Mouse (Mus musculus) liver, embryonic 14.5 days (tissue): ENCODE results near the gene Fhit. TPM values are rescaled to one million over a fixed set of nuclear protein-coding genes. Genes with fewer than 3 reads are reported as not detected.

Experiments
- ATAC-seq: fragments of 200-750 bp; cut with Nextera tagmentation; 2 replicates; pipeline ENCODE4 v1.8.0; 2017; ENCODE audit warnings: moderate number of reproducible peaks, mild to moderate bottlenecking, moderate library complexity; ENCODE audit not compliant: insufficient read depth
- DNase-seq, 3 experiments: peaks; one replicate each; pipeline ENCODE4 v3.0.0-alpha.2; 2012 to 2013; ENCODE audit warnings: low read depth in 3 of 3, low spot score in 3 of 3
- H3K27ac ChIP-seq: fragments of 300-500 bp; sonication (generic); 2 replicates; pipeline ENCODE4 v1.5.1; 2014; ENCODE audit warnings: moderate library complexity, mild to moderate bottlenecking, control low read depth, inconsistent platforms
- H3K27me3 ChIP-seq: fragments of 300-500 bp; sonication (generic); 2 replicates; pipeline ENCODE4 v1.6.1; 2014; ENCODE audit warnings: mild to moderate bottlenecking, low read length, moderate library complexity; ENCODE audit not compliant: control insufficient read depth, insufficient read depth
- H3K36me3 ChIP-seq: fragments of 300-500 bp; sonication (generic); replicated peaks from 2 replicates; pipeline ENCODE4 v1.6.1; 2014; ENCODE audit warnings: low read depth; ENCODE audit not compliant: control insufficient read depth, insufficient read depth
- H3K4me1 ChIP-seq, 2 experiments: fragments of 200-500 bp in 1 of 2; fragments of 300-500 bp in 1 of 2; sonication (generic) in 1 of 2; replicated peaks; 2 replicates each; pipeline ENCODE4 v1.6.1; 2012 to 2014; ENCODE audit warnings: antibody characterized with exemption in 1 of 2, inconsistent platforms in 1 of 2, low read length in 1 of 2; ENCODE audit not compliant: control insufficient read depth in 2 of 2, insufficient read depth in 2 of 2
- H3K4me2 ChIP-seq: fragments of 300-500 bp; sonication (generic); 2 replicates; pipeline ENCODE4 v1.6.1; 2014; ENCODE audit warnings: low read depth, mild to moderate bottlenecking, control low read depth, moderate library complexity
- H3K4me3 ChIP-seq, 2 experiments: fragments of 200-500 bp in 1 of 2; fragments of 300-500 bp in 1 of 2; sonication (generic) in 1 of 2; 2 replicates each; pipeline ENCODE4 v1.5.1; 2012 to 2014; ENCODE audit warnings: low read depth in 2 of 2, low read length in 2 of 2, mild to moderate bottlenecking in 2 of 2, control low read depth in 1 of 2, inconsistent platforms in 1 of 2, moderate library complexity in 1 of 2; ENCODE audit not compliant: insufficient read depth in 1 of 2
- H3K9ac ChIP-seq: fragments of 300-500 bp; sonication (generic); replicated peaks from 2 replicates; pipeline ENCODE4 v1.6.1; 2014; ENCODE audit warnings: mild to moderate bottlenecking, control low read depth, moderate library complexity
- H3K9me3 ChIP-seq: fragments of 300-500 bp; sonication (generic); 2 replicates; pipeline ENCODE4 v1.6.1; 2016; ENCODE audit warnings: low read length, mixed read lengths; ENCODE audit not compliant: control insufficient read depth
- CTCF ChIP-seq: IDR thresholded peaks from 2 replicates; pipeline ENCODE4 v1.5.1; 2016; ENCODE audit warnings: antibody characterized with exemption, low read depth, control low read depth
- EP300 ChIP-seq: IDR thresholded peaks from 2 replicates; pipeline ENCODE4 v1.6.1; 2016; ENCODE audit warnings: antibody characterized with exemption, low read depth
- WGBS: fragments of 180-500 bp; shearing (Covaris S2); extraction: QIAGEN DNeasy Blood & Tissue Kit; methylation state at CpG from one replicate; pipeline ENCODE4 v1.1.7; 2014; ENCODE audit not compliant: insufficient replicate concordance; 5-methylcytosine and 5-hydroxymethylcytosine counted together
- polyA plus RNA-seq, 2 experiments: library from polyadenylated mRNA; depleted of rRNA in 1 of 2; stranded (reverse) in 1 of 2; unstranded in 1 of 2; fragments of >200 nt; fragmentation: Nextera tagmentation in 1 of 2; extraction: Ambion mirVana in 1 of 2; gene quantifications; 2 replicates each; pipeline versions ENCODE4 v1.2.1 to v1.2.3; 2012 to 2014

Fhit gene
- polyA plus RNA-seq, 2 experiments = 1.4 to 1.9 TPM

DNA sequence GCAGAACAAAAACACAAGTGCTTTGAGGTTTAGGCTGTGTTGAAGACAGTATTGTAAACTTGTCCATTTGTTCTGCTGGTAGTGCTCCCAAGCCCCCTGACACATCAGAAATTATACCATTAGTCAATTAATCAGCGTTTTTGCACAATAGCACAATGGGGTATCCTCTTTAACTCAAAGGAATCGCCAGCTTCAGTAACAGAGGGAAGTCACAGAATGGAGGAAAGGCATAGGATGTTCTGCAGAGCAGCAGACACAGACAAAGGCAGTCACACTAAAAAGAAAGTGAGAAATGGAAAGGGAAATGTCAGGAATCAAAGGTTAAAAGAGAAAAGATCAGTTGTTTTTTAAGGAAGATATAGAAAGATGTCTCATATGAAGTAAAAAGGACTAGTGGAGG is 348.3 kb downstream of the Fhit start:
- Histone ChIP-seq H3K9ac (no peak overlapping the region), H3K27ac (no peak overlapping the region), H3K4me1 (no peaks in the 10 kb centered on the region), H3K27me3 (no peaks in the 10 kb centered on the region), H3K4me2 (no peak overlapping the region), H3K4me3 (no peak overlapping the region), H3K9me3 (no peaks in the 10 kb centered on the region), H3K36me3 (no peaks in the 10 kb centered on the region)
- TF ChIP-seq CTCF (no peak), EP300 (no peak)
- ATAC-seq (no peak), DNase-seq (no peak)
- WGBS = 23% methylated on average over 2 of the region's 2 CpGs

DNA sequence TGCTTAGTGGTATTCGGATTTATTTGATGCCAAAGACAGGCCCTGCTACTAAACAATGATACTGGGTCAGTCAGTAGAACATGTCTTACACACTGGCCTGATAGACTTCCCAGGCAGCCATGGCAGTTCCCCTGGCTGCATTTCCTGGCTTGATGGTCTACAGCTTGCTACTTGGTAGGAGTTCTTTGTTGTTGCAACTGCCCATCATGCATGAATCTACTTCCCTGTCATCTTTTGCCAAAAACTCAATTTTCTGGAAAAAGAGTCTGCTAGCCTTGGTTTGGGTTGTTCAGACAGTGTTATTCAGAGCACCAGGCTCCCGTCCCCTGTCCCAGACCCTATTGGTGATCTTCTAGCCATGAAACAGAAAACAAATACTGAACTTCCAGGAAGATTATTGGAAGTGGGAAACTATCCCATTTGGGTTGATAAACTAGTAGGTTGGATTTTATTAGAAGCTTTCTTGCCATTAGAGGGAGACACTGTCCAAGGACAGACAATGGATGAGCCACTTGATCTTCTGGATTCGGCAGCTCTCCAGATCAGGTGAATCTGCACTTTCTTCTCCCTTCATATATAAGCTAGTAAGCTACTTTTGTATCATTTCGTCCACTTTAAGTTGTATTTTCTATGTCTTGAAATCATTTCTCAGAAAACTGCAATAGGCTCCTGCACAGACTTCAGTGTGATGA is 363.2 kb downstream of the Fhit start:
- no peak for DNase-seq
- TF ChIP-seq EP300 (no peak), CTCF (no peak)
- H3K27ac ChIP-seq = no peak overlapping the region

DNA sequence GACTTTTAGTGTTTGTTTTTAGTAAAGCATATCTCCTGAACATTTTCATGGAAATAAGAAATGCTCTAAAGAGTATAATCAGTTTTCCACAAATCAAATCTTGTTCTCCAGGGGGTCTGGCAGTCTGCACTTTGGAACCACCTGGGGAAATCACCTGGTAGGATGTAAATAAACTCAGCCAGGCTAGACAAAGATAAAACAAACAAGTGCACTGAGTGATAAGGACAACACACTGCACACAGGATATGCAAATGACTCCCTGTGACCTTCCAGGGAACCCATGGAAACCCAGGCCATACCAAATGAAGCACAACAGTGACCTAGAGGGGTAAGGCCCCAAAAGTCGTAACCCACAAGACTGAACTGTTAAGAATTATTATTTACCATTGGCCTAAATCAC is 364.2 kb downstream of the Fhit start:
- H3K4me1 ChIP-seq = no peaks in the 10 kb centered on the region
- no peak for DNase-seq
- no peaks in the 10 kb centered on the region for H3K36me3 ChIP-seq
- H3K9ac ChIP-seq = no peak overlapping the region
- no peak for ATAC-seq
- no peak overlapping the region for H3K4me3 ChIP-seq
- H3K4me2 ChIP-seq = no peak overlapping the region
- 44% methylated on average over 1 of the region's 1 CpGs for WGBS
- no peak overlapping the region for H3K27ac ChIP-seq
- H3K27me3 ChIP-seq = no peaks in the 10 kb centered on the region
- H3K9me3 ChIP-seq = no peaks in the 10 kb centered on the region
- no peak for TF ChIP-seq CTCF
- TF ChIP-seq EP300 = no peak

More for the DNA sequence above, 363.2 kb downstream of the Fhit start:
- H3K9me3 ChIP-seq = no peaks in the 10 kb centered on the region
- H3K36me3 ChIP-seq = no peaks in the 10 kb centered on the region
- H3K27me3 ChIP-seq = no peaks in the 10 kb centered on the region
- H3K4me1 ChIP-seq = no peaks in the 10 kb centered on the region
- 49% methylated on average over 4 of the region's 4 CpGs for WGBS
- no peak overlapping the region for H3K4me3 ChIP-seq
- no peak for ATAC-seq
- no peak overlapping the region for H3K9ac ChIP-seq
- no peak overlapping the region for H3K4me2 ChIP-seq

DNA sequence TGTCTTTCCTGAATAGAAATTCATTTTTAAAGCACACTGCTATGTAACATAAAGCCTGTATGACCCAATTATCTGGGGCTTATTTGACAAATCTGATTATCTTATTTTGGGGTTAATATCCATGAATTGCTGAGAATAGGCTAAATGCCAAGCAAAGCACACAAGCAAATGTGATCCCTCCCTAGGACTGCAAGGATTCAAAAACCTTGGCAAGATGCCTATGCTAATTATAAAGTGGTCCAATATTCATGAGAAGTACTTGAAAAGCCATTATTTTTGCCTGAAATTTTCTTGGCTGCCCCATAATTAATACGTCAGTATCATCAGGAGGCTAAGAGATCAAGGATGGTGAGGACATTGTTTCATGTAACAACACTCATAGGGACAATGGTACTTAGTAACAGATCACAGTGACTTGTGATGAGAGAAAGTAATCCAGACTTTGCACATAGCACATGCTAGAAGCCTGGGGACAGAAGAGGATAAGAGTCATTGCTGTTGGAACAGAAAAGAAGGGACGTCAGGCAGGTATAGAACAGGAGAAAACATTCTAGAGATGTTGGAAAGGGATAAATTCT is 366.2 kb downstream of the Fhit start:
- no peak for DNase-seq
- H3K27ac ChIP-seq = no peak overlapping the region
- H3K4me2 ChIP-seq = no peak overlapping the region
- H3K9me3 ChIP-seq = no peaks in the 10 kb centered on the region
- no peak for TF ChIP-seq CTCF
- TF ChIP-seq EP300 = no peak
- H3K9ac ChIP-seq = no peak overlapping the region
- H3K4me3 ChIP-seq = no peak overlapping the region
- no peaks in the 10 kb centered on the region for H3K36me3 ChIP-seq
- 35% methylated on average over 2 of the region's 2 CpGs for WGBS
- H3K27me3 ChIP-seq = no peaks in the 10 kb centered on the region
- ATAC-seq = no peak
- H3K4me1 ChIP-seq = no peaks in the 10 kb centered on the region

DNA sequence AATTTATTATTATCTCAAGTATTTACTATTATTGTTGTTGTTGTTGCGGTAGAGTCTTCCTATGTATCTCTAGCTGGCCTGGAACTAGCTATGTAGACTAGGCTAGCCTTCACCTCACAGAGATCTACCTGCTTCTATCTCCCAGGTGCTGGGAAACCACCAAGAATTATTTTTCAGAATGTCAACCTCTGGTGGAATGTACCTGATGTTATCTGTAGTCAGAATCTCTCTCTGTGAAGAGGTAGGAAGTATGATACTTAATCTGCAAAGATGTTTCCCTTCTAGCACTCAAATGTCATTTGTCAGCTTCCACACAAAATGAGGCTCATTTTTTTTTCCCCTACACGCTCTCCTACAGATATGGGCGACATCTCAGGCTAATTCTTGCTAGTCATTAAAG is 377.9 kb downstream of the Fhit start:
- no peaks in the 10 kb centered on the region for H3K9me3 ChIP-seq
- H3K27ac ChIP-seq = no peak overlapping the region
- no peak overlapping the region for H3K4me3 ChIP-seq
- ATAC-seq = no peak
- H3K4me1 ChIP-seq = no peaks in the 10 kb centered on the region
- H3K9ac ChIP-seq = no peak overlapping the region
- DNase-seq = no peak
- WGBS = 69% methylated on average over 3 of the region's 3 CpGs
- H3K4me2 ChIP-seq = no peak overlapping the region
- TF ChIP-seq CTCF (no peak), EP300 (no peak)
- H3K36me3 ChIP-seq = no peaks in the 10 kb centered on the region
- H3K27me3 ChIP-seq = no peaks in the 10 kb centered on the region
